Comparison of ENCODE assay signal across 7 mouse cellular contexts in genomic region chr19:11769257-11769920, GRCm38 (mm10). TPM values are rescaled to one million over a fixed set of nuclear protein-coding genes. Genes with fewer than 3 reads are reported as not detected.
DNase-seq lines count a peak whose midpoint lies in the region; ATAC-seq lines count a peak whose summit lies in the region.

No protein-coding gene starts in this region.

- peak overlapping the region; percentile 68 for H3K4me2 ChIP-seq in limb, embryonic 12.5 days
- H3K4me2 ChIP-seq in forebrain, embryonic 16.5 days (ENCODE audit: low read length): peak overlapping the region; percentile 89
- H3K4me2 ChIP-seq in limb, embryonic 13.5 days (replicated peaks): peak overlapping the region; percentile 74
- peak overlapping the region; percentile 86 for H3K4me2 ChIP-seq in neural tube, embryonic 15.5 days

- H3K9me3 ChIP-seq in limb, embryonic 12.5 days: no peaks in the 10 kb centered on the region
- no peaks in the 10 kb centered on the region for H3K9me3 ChIP-seq in limb, embryonic 10.5 days (replicated peaks)
- no peaks in the 10 kb centered on the region for H3K9me3 ChIP-seq in forebrain, embryonic 16.5 days (ENCODE audit: control insufficient read depth, low read length)
- no peaks in the 10 kb centered on the region for H3K9me3 ChIP-seq in limb, embryonic 13.5 days
- H3K9me3 ChIP-seq in neural tube, embryonic 15.5 days (replicated peaks): no peaks in the 10 kb centered on the region

- H3K4me3 ChIP-seq in limb, embryonic 12.5 days (replicated peaks): no peak overlapping the region
- H3K4me3 ChIP-seq in limb, embryonic 10.5 days: no peak overlapping the region
- H3K4me3 ChIP-seq in forebrain, embryonic 16.5 days (replicated peaks; ENCODE audit: low read length): no peak overlapping the region; the same call in 1 of the 2 replicates
- H3K4me3 ChIP-seq in limb, embryonic 13.5 days: peak overlapping the region; percentile 65
- H3K4me3 ChIP-seq in neural tube, embryonic 15.5 days (replicated peaks): peak overlapping the region; percentile 71

- peaks cover 7% of the 10 kb centered on the region for H3K4me1 ChIP-seq in limb, embryonic 12.5 days (replicated peaks)
- H3K4me1 ChIP-seq in limb, embryonic 10.5 days: peaks cover 5% of the 10 kb centered on the region; the same call in 1 of the 2 replicates
- peaks cover 10% of the 10 kb centered on the region for H3K4me1 ChIP-seq in forebrain, embryonic 16.5 days (replicated peaks; ENCODE audit: control insufficient read depth, insufficient read depth, low read length)
- H3K4me1 ChIP-seq in limb, embryonic 13.5 days: peaks cover 8% of the 10 kb centered on the region
- H3K4me1 ChIP-seq in neural tube, embryonic 15.5 days: peaks cover 15% of the 10 kb centered on the region

- no peak for DNase-seq in limb, embryonic 10.5 days (ENCODE audit: low spot score)
- DNase-seq in cerebellum, adult 8-10 months: no peak
- DNase-seq in kidney, postnatal 10 days: no peak

- H3K27ac ChIP-seq in limb, embryonic 12.5 days: no peak overlapping the region
- H3K27ac ChIP-seq in limb, embryonic 10.5 days: no peak overlapping the region
- no peak overlapping the region for H3K27ac ChIP-seq in forebrain, embryonic 16.5 days (ENCODE audit: low read length)
- H3K27ac ChIP-seq in limb, embryonic 13.5 days: no peak overlapping the region
- H3K27ac ChIP-seq in neural tube, embryonic 15.5 days (replicated peaks): no peak overlapping the region

- H3K36me3 ChIP-seq in limb, embryonic 12.5 days: peaks cover 14% of the 10 kb centered on the region; the same call in 1 of the 2 replicates
- peaks cover 23% of the 10 kb centered on the region for H3K36me3 ChIP-seq in limb, embryonic 10.5 days
- peaks cover 10% of the 10 kb centered on the region for H3K36me3 ChIP-seq in forebrain, embryonic 16.5 days (ENCODE audit: control insufficient read depth, insufficient read depth)
- peaks cover 19% of the 10 kb centered on the region for H3K36me3 ChIP-seq in limb, embryonic 13.5 days
- peaks cover 13% of the 10 kb centered on the region for H3K36me3 ChIP-seq in neural tube, embryonic 15.5 days

- WGBS in limb, embryonic 12.5 days: 90% methylated on average over 5 of the region's 5 CpGs
- 88% methylated on average over 5 of the region's 5 CpGs for WGBS in limb, embryonic 10.5 days
- WGBS in forebrain, embryonic 16.5 days: 89% methylated on average over 5 of the region's 5 CpGs
- 91% methylated on average over 5 of the region's 5 CpGs for whole genome bisulfite sequencing in limb, embryonic 13.5 days
- WGBS in neural tube, embryonic 15.5 days: 90% methylated on average over 5 of the region's 5 CpGs

- no peaks in the 10 kb centered on the region for H3K27me3 ChIP-seq in limb, embryonic 12.5 days
- H3K27me3 ChIP-seq in limb, embryonic 10.5 days (ENCODE audit: low read depth, poor library complexity, severe bottlenecking): no peaks in the 10 kb centered on the region
- H3K27me3 ChIP-seq in forebrain, embryonic 16.5 days (replicated peaks; ENCODE audit: control insufficient read depth, insufficient read depth, low read length): no peaks in the 10 kb centered on the region
- no peaks in the 10 kb centered on the region for H3K27me3 ChIP-seq in limb, embryonic 13.5 days
- no peaks in the 10 kb centered on the region for H3K27me3 ChIP-seq in neural tube, embryonic 15.5 days (replicated peaks)

- H3K9ac ChIP-seq in limb, embryonic 12.5 days (replicated peaks): no peak overlapping the region
- H3K9ac ChIP-seq in forebrain, embryonic 16.5 days (replicated peaks; ENCODE audit: low read depth, low read length): no peak overlapping the region
- H3K9ac ChIP-seq in limb, embryonic 13.5 days: no peak overlapping the region
- no peak overlapping the region for H3K9ac ChIP-seq in neural tube, embryonic 15.5 days (replicated peaks)

- ATAC-seq in limb, embryonic 12.5 days (ENCODE audit: insufficient number of reproducible peaks, insufficient read depth, low FRiP score, low TSS enrichment, low read depth): no peak
- ATAC-seq in forebrain, embryonic 16.5 days: peak; percentile 6; the same call in 1 of the 2 replicates
- no peak for ATAC-seq in limb, embryonic 13.5 days (ENCODE audit: low FRiP score, low read depth)
- ATAC-seq in neural tube, embryonic 15.5 days (ENCODE audit: low FRiP score): peak; percentile 16; the same call in 1 of the 2 replicates

RNA-seq across cellular contexts. Expression of gene Mrpl16, which starts 0.8 kb away (rescaled TPM):
- polyA plus RNA-seq in limb, embryonic 12.5 days (2016; fragmentation: Nextera tagmentation; extraction: Ambion mirVana): 45.5 and 45.6 TPM in 2 replicates
- polyA plus RNA-seq in limb, embryonic 10.5 days (2016; fragmentation: Nextera tagmentation; extraction: Ambion mirVana): 54.2 and 63.0 TPM in 2 replicates
- polyA plus RNA-seq in forebrain, embryonic 16.5 days (2015; fragmentation: Nextera tagmentation; extraction: Ambion mirVana): 39.7 and 42.4 TPM in 2 replicates
- 42.8 and 46.0 TPM in 2 replicates for polyA plus RNA-seq in limb, embryonic 13.5 days (2015; fragmentation: Nextera tagmentation; extraction: Ambion mirVana)
- 43.5 and 48.7 TPM in 2 replicates for polyA plus RNA-seq in neural tube, embryonic 15.5 days (2015; fragmentation: Nextera tagmentation; extraction: Ambion mirVana)

RNA-seq across cellular contexts. Expression of gene Gif, which starts 22.0 kb away (rescaled TPM):
- not detected in 2 replicates for polyA plus RNA-seq in limb, embryonic 12.5 days (2016; fragmentation: Nextera tagmentation; extraction: Ambion mirVana)
- polyA plus RNA-seq in limb, embryonic 10.5 days (2016; fragmentation: Nextera tagmentation; extraction: Ambion mirVana): not detected in 2 replicates
- not detected in 2 replicates for polyA plus RNA-seq in forebrain, embryonic 16.5 days (2015; fragmentation: Nextera tagmentation; extraction: Ambion mirVana)
- not detected in 2 replicates for polyA plus RNA-seq in limb, embryonic 13.5 days (2015; fragmentation: Nextera tagmentation; extraction: Ambion mirVana)
- not detected in 2 replicates for polyA plus RNA-seq in neural tube, embryonic 15.5 days (2015; fragmentation: Nextera tagmentation; extraction: Ambion mirVana)

RNA-seq across cellular contexts. Expression of gene Stx3, which starts 49.8 kb away (rescaled TPM):
- 5.1 and 5.8 TPM in 2 replicates for polyA plus RNA-seq in limb, embryonic 12.5 days (2016; fragmentation: Nextera tagmentation; extraction: Ambion mirVana)
- polyA plus RNA-seq in limb, embryonic 10.5 days (2016; fragmentation: Nextera tagmentation; extraction: Ambion mirVana): 5.6 and 6.3 TPM in 2 replicates
- polyA plus RNA-seq in forebrain, embryonic 16.5 days (2015; fragmentation: Nextera tagmentation; extraction: Ambion mirVana): 10.5 and 14.9 TPM in 2 replicates
- 5.4 TPM in 2 replicates for polyA plus RNA-seq in limb, embryonic 13.5 days (2015; fragmentation: Nextera tagmentation; extraction: Ambion mirVana)
- 12.8 and 14.5 TPM in 2 replicates for polyA plus RNA-seq in neural tube, embryonic 15.5 days (2015; fragmentation: Nextera tagmentation; extraction: Ambion mirVana)

Comparison
In these comparisons a context has a peak if more than half of its experiments do, and no peak if none do; other contexts are left out.
1. H3K4me3 ChIP-seq: peak in limb, embryonic 13.5 days (single experiment) and neural tube, embryonic 15.5 days (single experiment); none in limb, embryonic 12.5 days (single experiment), limb, embryonic 10.5 days (single experiment) and forebrain, embryonic 16.5 days (single experiment).
2. ATAC-seq: peak in forebrain, embryonic 16.5 days (single experiment) and neural tube, embryonic 15.5 days (single experiment); none in limb, embryonic 12.5 days (single experiment) and limb, embryonic 13.5 days (single experiment).
3. Peak in every context shown above with its lines, with median percentiles within 50 percentile points of each other: H3K4me2 ChIP-seq.